Mouse (Mus musculus) lung, postnatal 0 days (tissue): ENCODE data around the gene H6pd. TPM values are rescaled to one million over a fixed set of nuclear protein-coding genes. Genes with fewer than 3 reads are reported as not detected.

Experiments
- ATAC-seq: fragments of 200-750 bp; cut with Nextera tagmentation; 2 replicates; pipeline ENCODE4 v1.8.0; 2017; ENCODE audit warnings: moderate library complexity
- DNase-seq: peaks from one replicate; pipeline ENCODE4 v3.0.0-alpha.2; 2016; ENCODE audit warnings: low spot score
- H3K27ac ChIP-seq: fragments of 300-500 bp; sonication (generic); 2 replicates; pipeline ENCODE4 v1.5.1; 2014; ENCODE audit warnings: antibody characterized with exemption, mild to moderate bottlenecking, low read length, mixed read lengths
- H3K27me3 ChIP-seq: fragments of 300-500 bp; sonication (generic); replicated peaks from 2 replicates; pipeline ENCODE4 v1.6.1; 2014; ENCODE audit warnings: low read length, mixed read lengths; ENCODE audit not compliant: insufficient read depth
- H3K36me3 ChIP-seq: fragments of 300-500 bp; sonication (generic); 2 replicates; pipeline ENCODE4 v1.6.1; 2014; ENCODE audit warnings: low read length, mixed read lengths; ENCODE audit not compliant: insufficient read depth
- H3K4me1 ChIP-seq: fragments of 300-500 bp; sonication (generic); 2 replicates; pipeline ENCODE4 v1.6.1; 2014; ENCODE audit warnings: antibody characterized with exemption, low read depth, low read length, mixed read lengths; ENCODE audit not compliant: insufficient read depth
- H3K4me2 ChIP-seq: fragments of 300-500 bp; sonication (generic); replicated peaks from 2 replicates; pipeline ENCODE4 v1.6.1; 2014; ENCODE audit warnings: low read depth, mild to moderate bottlenecking, low read length, moderate library complexity, mixed read lengths
- H3K4me3 ChIP-seq: fragments of 300-500 bp; sonication (generic); 2 replicates; pipeline ENCODE4 v1.5.1; 2014; ENCODE audit warnings: low read depth, low read length
- H3K9ac ChIP-seq: fragments of 300-500 bp; sonication (generic); replicated peaks from 2 replicates; pipeline ENCODE4 v1.6.1; 2014; ENCODE audit warnings: low read depth, mild to moderate bottlenecking
- H3K9me3 ChIP-seq: fragments of 300-500 bp; sonication (generic); 2 replicates; pipeline ENCODE4 v1.6.1; 2016; ENCODE audit warnings: low read length, mixed read lengths
- CTCF ChIP-seq: IDR thresholded peaks from 2 replicates; pipeline ENCODE4 v1.5.1; 2016; ENCODE audit warnings: antibody characterized with exemption, mild to moderate bottlenecking
- EP300 ChIP-seq: IDR thresholded peaks from 2 replicates; pipeline ENCODE4 v1.6.1; 2016; ENCODE audit warnings: antibody characterized with exemption, mild to moderate bottlenecking, control low read depth
- WGBS: fragments of 180-500 bp; shearing (Covaris S2); extraction: QIAGEN DNeasy Blood & Tissue Kit; methylation state at CpG from one replicate; pipeline ENCODE4 v1.1.7; 2014; 5-methylcytosine and 5-hydroxymethylcytosine counted together
- polyA plus RNA-seq: library from polyadenylated mRNA; unstranded; fragments of >200 nt; fragmentation: Nextera tagmentation; extraction: Ambion mirVana; gene quantifications from 2 replicates; pipeline ENCODE4 v1.2.1, GENCODE M21; 2015

The H6pd gene
- polyA plus RNA-seq, 1 experiment from 2014 or later = 45.8 TPM

- Histone ChIP-seq H3K9ac (no peak overlapping the region), H3K4me3 (no peak overlapping the region), H3K27me3 (no peaks in the 10 kb centered on the region), H3K4me2 (no peak overlapping the region), H3K27ac (no peak overlapping the region), H3K9me3 (no peaks in the 10 kb centered on the region), H3K36me3 (no peaks in the 10 kb centered on the region), H3K4me1 (peaks cover 7% of the 10 kb centered on the region; the same call in 1 of the 2 replicates)
- TF ChIP-seq EP300 = no peak
- no peak for DNase-seq
- no peak for ATAC-seq
- WGBS = 73% methylated on average over 5 of the region's 5 CpGs
Observed at GRCm38 (mm10) chr4:150013805-150014204, 5.0 kb upstream of the H6pd start.

DNA sequence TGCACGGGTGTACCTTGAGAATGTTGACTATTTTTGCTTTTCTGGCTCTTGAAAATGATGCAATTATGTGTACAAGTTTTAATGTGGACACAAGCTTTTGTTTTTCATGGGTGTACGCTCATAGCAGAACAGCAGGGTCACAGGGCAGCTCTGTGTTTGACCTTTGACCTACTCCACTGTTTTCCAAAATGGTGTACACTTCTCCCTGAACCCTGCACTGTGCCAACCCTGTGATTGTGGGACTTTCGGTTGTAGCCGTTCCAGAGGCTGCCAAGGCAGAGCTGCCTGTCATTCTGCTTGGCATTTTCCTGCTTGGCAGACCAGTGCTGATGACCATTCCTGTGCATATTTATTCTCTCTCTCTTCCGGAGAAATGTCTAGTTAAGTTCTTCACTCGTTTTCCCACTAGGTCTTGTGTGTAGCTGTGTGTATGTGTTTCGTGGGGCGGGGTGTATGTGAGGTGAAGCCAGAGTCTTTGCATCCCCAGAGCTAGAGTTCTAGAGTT, 4.4 kb upstream of the H6pd start:
- Histone ChIP-seq H3K9me3 (no peaks in the 10 kb centered on the region), H3K4me1 (peaks cover 7% of the 10 kb centered on the region; the same call in 1 of the 2 replicates), H3K9ac (no peak overlapping the region), H3K4me2 (no peak overlapping the region), H3K4me3 (no peak overlapping the region), H3K36me3 (no peaks in the 10 kb centered on the region), H3K27ac (no peak overlapping the region), H3K27me3 (no peaks in the 10 kb centered on the region)
- ATAC-seq = no peak
- WGBS = 90% methylated on average over 8 of the region's 8 CpGs
- TF ChIP-seq EP300 = no peak
- no peak for TF ChIP-seq CTCF
- DNase-seq = no peak

- Histone ChIP-seq H3K9ac (no peak overlapping the region), H3K4me3 (no peak overlapping the region), H3K4me2 (peak overlapping the region; percentile 1; the same call in 1 of the 2 replicates), H3K9me3 (no peaks in the 10 kb centered on the region), H3K27me3 (no peaks in the 10 kb centered on the region), H3K36me3 (no peaks in the 10 kb centered on the region), H3K4me1 (peaks cover 7% of the 10 kb centered on the region; the same call in 1 of the 2 replicates), H3K27ac (peak overlapping the region; percentile 68)
- no peak for DNase-seq
- ATAC-seq = no peak
- 47% methylated on average over 4 of the region's 4 CpGs for WGBS
- TF ChIP-seq EP300 (no peak), CTCF (no peak)
Observed at GRCm38 (mm10) chr4:150012322-150012723, 3.5 kb upstream of the H6pd start.

DNA sequence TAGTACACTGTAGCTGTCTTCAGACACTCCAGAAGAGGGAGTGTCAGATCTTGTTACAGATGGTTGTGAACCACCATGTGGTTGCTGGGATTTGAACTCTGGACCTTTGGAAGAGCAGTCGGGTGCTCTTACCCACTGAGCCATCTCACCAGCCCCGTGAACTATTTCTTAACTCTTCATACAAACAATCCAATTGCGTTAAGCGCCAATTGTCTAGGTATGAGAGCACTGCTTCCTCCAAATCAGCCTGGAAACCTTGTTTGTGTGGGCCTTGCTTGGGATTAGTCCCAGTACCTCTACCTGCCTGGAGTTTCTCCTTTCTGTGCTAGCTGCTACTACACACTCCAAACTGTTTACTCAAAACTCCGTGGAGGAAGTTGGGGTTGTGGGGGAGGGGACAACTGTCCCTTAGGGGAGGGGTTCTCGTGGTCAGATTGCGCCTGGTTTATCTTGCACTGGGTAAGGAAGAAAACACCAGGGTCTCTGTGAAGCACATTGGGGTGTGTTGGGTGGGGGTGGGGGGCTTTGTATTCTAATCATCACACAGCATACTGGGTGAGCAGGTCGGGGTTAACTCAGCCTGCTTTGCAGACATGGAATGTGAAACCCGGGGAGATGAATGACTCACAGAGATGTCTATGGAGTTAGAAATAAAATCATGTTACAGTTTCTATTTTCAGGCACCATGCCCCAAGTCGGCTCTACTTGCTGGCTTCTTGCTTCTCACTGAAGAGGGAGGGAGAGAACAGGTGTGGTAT, 2.9 kb upstream of the H6pd start:
- Histone ChIP-seq H3K9me3 (no peaks in the 10 kb centered on the region), H3K4me3 (no peak overlapping the region), H3K27ac (peak overlapping the region; percentile 68), H3K4me1 (peaks cover 7% of the 10 kb centered on the region; the same call in 1 of the 2 replicates), H3K9ac (no peak overlapping the region), H3K4me2 (peak overlapping the region; percentile 1; the same call in 1 of the 2 replicates), H3K36me3 (no peaks in the 10 kb centered on the region), H3K27me3 (no peaks in the 10 kb centered on the region)
- TF ChIP-seq CTCF = no peak
- TF ChIP-seq EP300 = no peak
- WGBS = 23% methylated on average over 10 of the region's 10 CpGs
- ATAC-seq (no peak), DNase-seq (peak; percentile 61)

- Histone ChIP-seq H3K4me3 (no peak overlapping the region), H3K9me3 (no peaks in the 10 kb centered on the region), H3K27ac (no peak overlapping the region), H3K27me3 (no peaks in the 10 kb centered on the region), H3K36me3 (no peaks in the 10 kb centered on the region), H3K9ac (no peak overlapping the region), H3K4me1 (peaks cover 7% of the 10 kb centered on the region; the same call in 1 of the 2 replicates), H3K4me2 (no peak overlapping the region)
- DNase-seq (no peak), ATAC-seq (no peak)
- TF ChIP-seq CTCF (no peak), EP300 (no peak)
- 89% methylated on average over 6 of the region's 6 CpGs for WGBS
Observed at GRCm38 (mm10) chr4:150010054-150010730, 1.4 kb upstream of the H6pd start.

- H3K4me1 ChIP-seq = peaks cover 7% of the 10 kb centered on the region; the same call in 1 of the 2 replicates
- no peaks in the 10 kb centered on the region for H3K9me3 ChIP-seq
- H3K4me2 ChIP-seq = 0 out of 2 replicates have a peak overlapping the region, but pooled peaks have one; percentile 88
- H3K9ac ChIP-seq = no peak overlapping the region
- peak overlapping the region; percentile 97; the same call in 1 of the 2 replicates for H3K27ac ChIP-seq
- DNase-seq = no peak
- H3K27me3 ChIP-seq = no peaks in the 10 kb centered on the region
- no peak overlapping the region for H3K4me3 ChIP-seq
- ATAC-seq = no peak
- TF ChIP-seq EP300 (no peak), CTCF (no peak)
- 74% methylated on average over 6 of the region's 6 CpGs for WGBS
- H3K36me3 ChIP-seq = no peaks in the 10 kb centered on the region
Observed at GRCm38 (mm10) chr4:150009587-150009930, 736 bp upstream of the H6pd start.
